Mouse (Mus musculus): ENCODE measurements around the gene Upb1.
"Not testable (repeated sequence)": the region's sequence is repeated elsewhere in the genome, so short reads cannot be mapped to it uniquely, and the experiment has no call there.

Gene Upb1

GRCm38 (mm10) chr10:75400958-75401357 lies at the start of gene Upb1:
TSS of gene Upb1 (plus strand) at chr10:75401115.
- no peak for DNase-seq

- DNase-seq: no peak
These were observed 48.4 kb upstream of the Upb1 start for GRCm38 (mm10) chr10:75352541-75352940.

GRCm38 (mm10) chr10:75353838-75354241 lies 47.1 kb upstream of the Upb1 start:
- not testable (repeated sequence) for DNase-seq

GRCm38 (mm10) chr10:75355341-75355740 lies 45.6 kb upstream of the Upb1 start:
- DNase-seq: no peak

- not testable (repeated sequence) for DNase-seq
These were observed 36.7 kb upstream of the Upb1 start for GRCm38 (mm10) chr10:75364214-75364690.

GRCm38 (mm10) chr10:75364796-75365195 lies 36.1 kb upstream of the Upb1 start:
- no peak for DNase-seq

- peak; percentile 11 to 30 for DNase-seq
These were observed 35.7 kb upstream of the Upb1 start for GRCm38 (mm10) chr10:75365231-75365633.

GRCm38 (mm10) chr10:75373655-75374351 lies 27.1 kb upstream of the Upb1 start:
- DNase-seq: not testable (repeated sequence)

- DNase-seq: no peak
These were observed 22.2 kb upstream of the Upb1 start for GRCm38 (mm10) chr10:75378688-75379087.

GRCm38 (mm10) chr10:75390156-75390555 lies 10.8 kb upstream of the Upb1 start:
- DNase-seq: peak in 1 of 2 experiments; percentile 15

- no peak for DNase-seq
These were observed 10.1 kb upstream of the Upb1 start for GRCm38 (mm10) chr10:75390832-75391231.

- peak; percentile 17 to 30 for DNase-seq
These were observed 6.1 kb upstream of the Upb1 start for GRCm38 (mm10) chr10:75394796-75395195.

- no peak for DNase-seq
These were observed 3.9 kb upstream of the Upb1 start for GRCm38 (mm10) chr10:75396966-75397365.

- no peak for DNase-seq
These were observed 5.0 kb downstream of the Upb1 start for GRCm38 (mm10) chr10:75405916-75406315.

GRCm38 (mm10) chr10:75406755-75407154 lies 5.8 kb downstream of the Upb1 start:
- DNase-seq: no peak

- no peak for DNase-seq
These were observed 6.8 kb downstream of the Upb1 start for GRCm38 (mm10) chr10:75407741-75408140.

- DNase-seq: peak; percentile 39 to 40
These were observed 10.6 kb downstream of the Upb1 start for GRCm38 (mm10) chr10:75411343-75412113.

- no peak for DNase-seq
These were observed 11.5 kb downstream of the Upb1 start for GRCm38 (mm10) chr10:75412114-75413103.

GRCm38 (mm10) chr10:75414925-75415324 lies 14.0 kb downstream of the Upb1 start:
- DNase-seq: no peak

GRCm38 (mm10) chr10:75417363-75418042 lies 16.6 kb downstream of the Upb1 start:
- peak; percentile 12 to 16 for DNase-seq

GRCm38 (mm10) chr10:75418747-75419146 lies 17.8 kb downstream of the Upb1 start:
- DNase-seq: no peak

- DNase-seq: no peak
These were observed 23.6 kb downstream of the Upb1 start for GRCm38 (mm10) chr10:75424498-75424901.

Measured in B cell, adult 2 months (primary cell).